Mouse (Mus musculus): ENCODE results near the gene Slc9a3r1. TPM values are rescaled to one million over a fixed set of nuclear protein-coding genes. Genes with fewer than 3 reads are reported as not detected.

Slc9a3r1 gene
- polyA plus RNA-seq, 1 experiment from 2014 or later, result 56.9 TPM

DNA sequence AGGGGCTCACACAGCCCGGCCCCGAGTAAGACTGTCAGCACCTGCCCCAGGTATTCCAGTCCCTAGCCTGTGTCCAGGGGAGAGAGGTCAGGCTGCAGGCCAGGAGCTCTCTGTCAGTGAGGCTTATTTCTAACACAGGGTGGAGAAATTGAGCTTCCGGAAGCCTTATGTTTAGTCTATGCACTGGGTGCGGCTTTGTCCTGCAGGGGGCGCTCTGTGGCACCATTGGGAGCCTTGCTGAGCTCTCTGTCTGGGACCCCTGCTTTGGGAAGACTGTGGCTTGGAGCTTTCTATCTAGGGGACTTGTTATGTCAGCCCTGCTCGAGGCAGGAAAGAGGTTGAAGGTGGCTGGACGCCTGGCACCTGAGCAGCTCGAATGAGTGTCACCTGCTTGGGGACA lies 61.7 kb downstream of the Slc9a3r1 start:
- Histone ChIP-seq H3K4me1 (ENCODE audit: insufficient read depth, low read depth, low read length) (peaks cover 13% of the 10 kb centered on the region), H3K4me2 (replicated peaks; ENCODE audit: low read depth, low read length) (no peak overlapping the region), H3K27ac (ENCODE audit: low read length) (no peak overlapping the region), H3K36me3 (ENCODE audit: insufficient read depth, low read length) (no peaks in the 10 kb centered on the region), H3K27me3 (replicated peaks; ENCODE audit: insufficient read depth, low read length) (no peaks in the 10 kb centered on the region), H3K9me3 (ENCODE audit: low read length) (no peaks in the 10 kb centered on the region), H3K9ac (replicated peaks; ENCODE audit: low read depth) (no peak overlapping the region), H3K4me3 (ENCODE audit: low read depth, low read length) (no peak overlapping the region)
- DNase-seq (ENCODE audit: low spot score) (peak; percentile 73), ATAC-seq (0 out of 2 replicates have a peak, but pooled peaks have one; percentile 15)
- 55% methylated on average over 8 of the region's 8 CpGs for WGBS
- TF ChIP-seq CTCF (IDR thresholded peaks at IDR 0.05) (peak; percentile 78), EP300 (IDR thresholded peaks at IDR 0.05) (no peak)

DNA sequence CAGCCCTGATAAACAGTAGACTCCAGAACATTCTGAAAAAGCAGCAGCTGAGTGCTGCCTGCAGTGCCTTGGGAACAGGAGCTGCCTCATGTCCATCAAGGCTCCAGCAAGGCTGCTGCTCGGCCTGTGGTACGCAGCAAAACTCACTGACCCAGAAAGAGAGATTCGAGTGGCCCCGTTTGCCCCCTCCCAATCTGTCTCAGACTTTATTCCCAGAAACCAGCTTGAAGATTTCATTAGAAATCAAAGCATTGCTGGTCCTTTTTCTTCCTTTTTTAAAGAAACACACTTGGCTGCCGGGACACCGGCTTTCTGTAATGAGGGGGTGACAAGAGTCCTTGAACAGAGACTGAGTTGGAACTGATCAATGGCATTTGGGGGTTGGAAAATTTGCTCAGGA lies 62.2 kb downstream of the Slc9a3r1 start:
- ATAC-seq (no peak), DNase-seq (ENCODE audit: low spot score) (no peak)
- no peak for TF ChIP-seq CTCF (IDR thresholded peaks at IDR 0.05)
- no peak for TF ChIP-seq EP300 (IDR thresholded peaks at IDR 0.05)
- no peaks in the 10 kb centered on the region for H3K9me3 ChIP-seq (ENCODE audit: low read length)
- WGBS, result 88% methylated on average over 6 of the region's 6 CpGs
- H3K36me3 ChIP-seq (ENCODE audit: insufficient read depth, low read length), result no peaks in the 10 kb centered on the region
- no peak overlapping the region for H3K27ac ChIP-seq (ENCODE audit: low read length)
- no peak overlapping the region for H3K4me3 ChIP-seq (ENCODE audit: low read depth, low read length)
- no peaks in the 10 kb centered on the region for H3K27me3 ChIP-seq (replicated peaks; ENCODE audit: insufficient read depth, low read length)
- H3K9ac ChIP-seq (replicated peaks; ENCODE audit: low read depth), result no peak overlapping the region
- peaks cover 13% of the 10 kb centered on the region for H3K4me1 ChIP-seq (ENCODE audit: insufficient read depth, low read depth, low read length)
- H3K4me2 ChIP-seq (replicated peaks; ENCODE audit: low read depth, low read length), result no peak overlapping the region

DNA sequence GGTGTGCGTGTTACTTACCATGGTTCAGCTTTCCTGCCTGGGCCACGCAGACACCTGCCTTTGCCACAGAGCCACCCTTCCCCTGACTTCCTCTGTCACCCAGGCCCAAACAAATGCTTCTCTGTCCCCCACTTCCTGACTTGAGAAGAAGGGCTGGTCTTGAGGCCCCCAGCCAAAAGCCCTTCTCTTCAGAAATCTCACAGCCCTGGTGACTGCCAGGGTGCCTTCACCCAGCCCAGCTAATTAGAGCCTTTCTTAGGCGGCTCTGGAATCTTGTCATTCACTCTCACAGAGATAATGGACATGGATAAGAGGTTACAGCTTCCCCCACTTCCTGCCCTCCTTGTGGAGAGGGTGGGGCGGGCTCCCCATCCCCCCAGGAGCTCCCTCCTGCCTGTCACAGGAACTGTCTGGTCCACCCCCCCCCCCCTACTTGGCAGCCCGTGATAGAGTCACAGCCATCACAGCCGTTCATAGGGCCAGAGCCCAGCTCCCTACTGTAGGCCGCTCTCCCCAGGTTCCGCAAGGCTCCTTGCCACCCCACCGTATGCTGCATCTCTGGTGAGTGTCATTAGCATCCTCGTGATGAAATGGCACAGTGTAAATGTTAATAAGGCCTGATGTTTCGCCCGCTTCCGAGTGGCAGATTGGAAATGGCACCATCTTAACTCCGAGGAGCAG lies 63.8 kb downstream of the Slc9a3r1 start:
- WGBS, result 61% methylated on average over 14 of the region's 14 CpGs
- no peak for DNase-seq (ENCODE audit: low spot score)
- Histone ChIP-seq H3K9ac (replicated peaks; ENCODE audit: low read depth) (no peak overlapping the region), H3K36me3 (ENCODE audit: insufficient read depth, low read length) (no peaks in the 10 kb centered on the region), H3K27me3 (replicated peaks; ENCODE audit: insufficient read depth, low read length) (no peaks in the 10 kb centered on the region), H3K9me3 (ENCODE audit: low read length) (no peaks in the 10 kb centered on the region), H3K4me3 (ENCODE audit: low read depth, low read length) (no peak overlapping the region), H3K4me2 (replicated peaks; ENCODE audit: low read depth, low read length) (no peak overlapping the region), H3K27ac (ENCODE audit: low read length) (no peak overlapping the region), H3K4me1 (ENCODE audit: insufficient read depth, low read depth, low read length) (peaks cover 11% of the 10 kb centered on the region)
- peak; percentile 51 for ATAC-seq
- TF ChIP-seq EP300 (IDR thresholded peaks at IDR 0.05) (no peak), CTCF (IDR thresholded peaks at IDR 0.05) (no peak)

- 57% methylated on average over 12 of the region's 12 CpGs for WGBS
- DNase-seq (ENCODE audit: low spot score) (no peak), ATAC-seq (no peak)
- no peak overlapping the region for H3K4me3 ChIP-seq (ENCODE audit: low read depth, low read length)
- H3K4me1 ChIP-seq (ENCODE audit: insufficient read depth, low read depth, low read length), result peaks cover 5% of the 10 kb centered on the region
- H3K4me2 ChIP-seq (replicated peaks; ENCODE audit: low read depth, low read length), result no peak overlapping the region
- no peak overlapping the region for H3K27ac ChIP-seq (ENCODE audit: low read length)
- H3K36me3 ChIP-seq (ENCODE audit: insufficient read depth, low read length), result no peaks in the 10 kb centered on the region
- no peak for TF ChIP-seq EP300 (IDR thresholded peaks at IDR 0.05)
- no peak for TF ChIP-seq CTCF (IDR thresholded peaks at IDR 0.05)
- H3K9ac ChIP-seq (replicated peaks; ENCODE audit: low read depth), result no peak overlapping the region
- no peaks in the 10 kb centered on the region for H3K9me3 ChIP-seq (ENCODE audit: low read length)
- no peaks in the 10 kb centered on the region for H3K27me3 ChIP-seq (replicated peaks; ENCODE audit: insufficient read depth, low read length)
Observed at GRCm38 (mm10) chr11:115227640-115228039, 64.5 kb downstream of the Slc9a3r1 start.

DNA sequence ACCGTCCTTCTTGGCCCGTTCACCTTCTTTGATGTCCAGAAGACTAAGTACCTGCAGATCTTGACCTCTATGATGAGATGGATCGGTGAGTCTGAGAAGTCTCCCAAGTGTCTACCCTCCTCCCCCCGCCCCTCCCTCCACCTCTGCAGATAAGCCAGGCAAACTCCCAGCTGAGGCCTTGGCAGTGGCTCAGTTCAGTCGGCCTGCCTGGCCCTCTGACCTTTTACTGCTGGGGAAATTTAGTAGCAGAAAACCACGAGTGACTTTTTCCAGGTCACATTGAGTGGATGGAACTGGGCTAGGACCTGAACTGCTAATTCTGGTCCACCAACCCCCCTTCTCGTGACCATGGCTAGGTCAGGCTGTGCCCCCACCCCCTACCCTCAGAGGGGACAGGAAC lies 65.3 kb downstream of the Slc9a3r1 start:
- WGBS, result 58% methylated on average over 7 of the region's 7 CpGs
- no peaks in the 10 kb centered on the region for H3K27me3 ChIP-seq (replicated peaks; ENCODE audit: insufficient read depth, low read length)
- DNase-seq (ENCODE audit: low spot score), result no peak
- H3K9ac ChIP-seq (replicated peaks; ENCODE audit: low read depth), result no peak overlapping the region
- H3K27ac ChIP-seq (ENCODE audit: low read length), result no peak overlapping the region
- no peaks in the 10 kb centered on the region for H3K36me3 ChIP-seq (ENCODE audit: insufficient read depth, low read length)
- TF ChIP-seq EP300 (IDR thresholded peaks at IDR 0.05) (no peak), CTCF (IDR thresholded peaks at IDR 0.05) (no peak)
- H3K4me1 ChIP-seq (ENCODE audit: insufficient read depth, low read depth, low read length), result no peaks in the 10 kb centered on the region
- no peak overlapping the region for H3K4me2 ChIP-seq (replicated peaks; ENCODE audit: low read depth, low read length)
- ATAC-seq, result no peak
- H3K9me3 ChIP-seq (ENCODE audit: low read length), result no peaks in the 10 kb centered on the region
- H3K4me3 ChIP-seq (ENCODE audit: low read depth, low read length), result no peak overlapping the region

DNA sequence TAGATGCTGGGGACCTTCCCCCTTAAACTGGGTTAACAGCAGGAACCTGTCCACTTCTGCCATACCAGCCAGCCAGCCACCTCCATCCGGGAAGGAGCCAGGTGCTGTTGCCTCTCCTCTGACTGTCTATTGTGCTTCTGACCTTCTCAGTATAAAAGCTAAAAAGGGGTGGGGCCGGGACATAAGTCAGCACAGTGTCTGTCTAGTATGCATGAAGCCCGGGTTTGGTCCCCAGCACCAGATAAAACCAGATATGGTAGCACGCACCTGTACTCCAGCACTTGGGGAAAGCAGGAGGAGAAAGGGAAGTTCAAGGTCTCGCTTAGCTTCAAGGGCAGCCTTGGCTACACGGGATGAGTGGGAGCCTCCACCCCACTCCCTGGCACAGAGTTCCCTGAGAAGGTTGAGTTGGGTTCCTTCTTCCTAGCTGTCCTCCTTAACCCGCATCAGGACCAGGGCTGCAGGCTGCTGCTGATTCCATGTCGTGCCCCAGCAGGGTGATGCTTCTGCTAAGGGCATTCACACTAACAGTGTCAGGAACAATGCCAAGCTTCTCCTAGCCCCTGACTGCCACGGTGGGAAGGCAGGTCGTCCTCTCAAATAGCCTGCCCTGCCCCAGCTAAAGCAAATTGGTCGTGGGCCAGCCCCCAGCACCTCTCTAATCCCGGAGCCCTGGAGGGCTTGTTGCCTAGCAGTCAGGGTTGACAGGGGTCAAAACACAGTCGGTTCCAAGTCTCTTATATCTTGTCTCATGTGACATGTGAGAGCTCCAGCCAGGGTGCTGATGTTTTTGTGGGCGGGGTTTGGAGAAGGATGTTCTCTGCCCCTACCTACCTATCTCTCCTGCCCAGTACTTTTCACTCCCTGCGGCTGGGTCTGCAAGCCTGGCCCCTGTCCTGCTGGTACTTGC lies 66.1 kb downstream of the Slc9a3r1 start:
- no peak for TF ChIP-seq EP300 (IDR thresholded peaks at IDR 0.05)
- TF ChIP-seq CTCF (IDR thresholded peaks at IDR 0.05), result no peak
- Histone ChIP-seq H3K27me3 (replicated peaks; ENCODE audit: insufficient read depth, low read length) (no peaks in the 10 kb centered on the region), H3K9me3 (ENCODE audit: low read length) (no peaks in the 10 kb centered on the region), H3K4me2 (replicated peaks; ENCODE audit: low read depth, low read length) (no peak overlapping the region), H3K36me3 (ENCODE audit: insufficient read depth, low read length) (no peaks in the 10 kb centered on the region), H3K9ac (replicated peaks; ENCODE audit: low read depth) (no peak overlapping the region), H3K27ac (ENCODE audit: low read length) (no peak overlapping the region), H3K4me3 (ENCODE audit: low read depth, low read length) (no peak overlapping the region), H3K4me1 (ENCODE audit: insufficient read depth, low read depth, low read length) (no peaks in the 10 kb centered on the region)
- 54% methylated on average over 15 of the region's 15 CpGs for WGBS
- no peak for DNase-seq (ENCODE audit: low spot score)
- ATAC-seq, result no peak

Other genes starting within 250 kb of the Slc9a3r1 start
- 1.5 and 2.0 TPM in 2 replicates for gene Cd300lb, start 229.0 kb upstream of the Slc9a3r1 start, polyA plus RNA-seq (2015; fragmentation: Nextera tagmentation; extraction: Ambion mirVana)
- 0.19 and 0.31 TPM in 2 replicates for gene Cd300c, start 194.2 kb upstream of the Slc9a3r1 start, polyA plus RNA-seq (2015; fragmentation: Nextera tagmentation; extraction: Ambion mirVana)
- 0.92 and 1.0 TPM in 2 replicates for gene Cd300ld, start 173.4 kb upstream of the Slc9a3r1 start, polyA plus RNA-seq (2015; fragmentation: Nextera tagmentation; extraction: Ambion mirVana)
- 12.4 and 15.7 TPM in 2 replicates for gene Cd300c2, start 161.5 kb upstream of the Slc9a3r1 start, polyA plus RNA-seq (2015; fragmentation: Nextera tagmentation; extraction: Ambion mirVana)
- 0.44 TPM in 1 of 2 replicates, not detected in the other for gene Cd300ld2, start 147.1 kb upstream of the Slc9a3r1 start, polyA plus RNA-seq (2015; fragmentation: Nextera tagmentation; extraction: Ambion mirVana)
- not detected in 2 replicates for gene Cd300ld4, start 136.3 kb upstream of the Slc9a3r1 start, polyA plus RNA-seq (2015; fragmentation: Nextera tagmentation; extraction: Ambion mirVana)
- gene Cd300ld5, start 125.6 kb upstream of the Slc9a3r1 start, polyA plus RNA-seq (2015; fragmentation: Nextera tagmentation; extraction: Ambion mirVana), result not detected in 2 replicates
- not detected in 2 replicates for gene Cd300ld3, start 114.9 kb upstream of the Slc9a3r1 start, polyA plus RNA-seq (2015; fragmentation: Nextera tagmentation; extraction: Ambion mirVana)
- 0.21 and 0.31 TPM in 2 replicates for gene Cd300e, start 101.2 kb upstream of the Slc9a3r1 start, polyA plus RNA-seq (2015; fragmentation: Nextera tagmentation; extraction: Ambion mirVana)
- 0.56 and 0.85 TPM in 2 replicates for gene Rab37, start 71.9 kb upstream of the Slc9a3r1 start, polyA plus RNA-seq (2015; fragmentation: Nextera tagmentation; extraction: Ambion mirVana)
- gene Cd300lf, start 29.3 kb upstream of the Slc9a3r1 start, polyA plus RNA-seq (2015; fragmentation: Nextera tagmentation; extraction: Ambion mirVana), result 12.7 and 13.1 TPM in 2 replicates
- 9.6 and 10.5 TPM in 2 replicates for gene Tmem104, start 24.1 kb downstream of the Slc9a3r1 start, polyA plus RNA-seq (2015; fragmentation: Nextera tagmentation; extraction: Ambion mirVana)
- 30.3 and 30.8 TPM in 2 replicates for gene Nat9, start 24.5 kb downstream of the Slc9a3r1 start, polyA plus RNA-seq (2015; fragmentation: Nextera tagmentation; extraction: Ambion mirVana)
- 0.11 TPM in 2 replicates for gene Grin2c, start 103.9 kb downstream of the Slc9a3r1 start, polyA plus RNA-seq (2015; fragmentation: Nextera tagmentation; extraction: Ambion mirVana)
- gene Fdxr, start 113.7 kb downstream of the Slc9a3r1 start, polyA plus RNA-seq (2015; fragmentation: Nextera tagmentation; extraction: Ambion mirVana), result 6.9 and 7.9 TPM in 2 replicates
- gene Fads6, start 134.3 kb downstream of the Slc9a3r1 start, polyA plus RNA-seq (2015; fragmentation: Nextera tagmentation; extraction: Ambion mirVana), result 0.17 and 0.24 TPM in 2 replicates
- not detected in 2 replicates for gene Otop2, start 143.8 kb downstream of the Slc9a3r1 start, polyA plus RNA-seq (2015; fragmentation: Nextera tagmentation; extraction: Ambion mirVana)
- not detected in 2 replicates for gene Ush1g, start 158.7 kb downstream of the Slc9a3r1 start, polyA plus RNA-seq (2015; fragmentation: Nextera tagmentation; extraction: Ambion mirVana)
- not detected in 2 replicates for gene Otop3, start 171.4 kb downstream of the Slc9a3r1 start, polyA plus RNA-seq (2015; fragmentation: Nextera tagmentation; extraction: Ambion mirVana)
- 16.0 and 17.9 TPM in 2 replicates for gene Hid1, start 204.4 kb downstream of the Slc9a3r1 start, polyA plus RNA-seq (2015; fragmentation: Nextera tagmentation; extraction: Ambion mirVana)
- gene Cdr2l, start 218.6 kb downstream of the Slc9a3r1 start, polyA plus RNA-seq (2015; fragmentation: Nextera tagmentation; extraction: Ambion mirVana), result 14.0 and 15.8 TPM in 2 replicates
- 154 and 180 TPM in 2 replicates for gene Mrpl58, start 240.4 kb downstream of the Slc9a3r1 start, polyA plus RNA-seq (2015; fragmentation: Nextera tagmentation; extraction: Ambion mirVana)

Data from lung, postnatal 0 days (tissue).